Mouse (Mus musculus) liver, embryonic 18 days (tissue): Measurements from ENCODE around the gene Gm7903. TPM values are rescaled to one million over a fixed set of nuclear protein-coding genes. Genes with fewer than 3 reads are reported as not detected.

ENCODE experiments used
- polyA plus RNA-seq: library from polyadenylated mRNA; depleted of rRNA; stranded (reverse); fragments of >200 nt; gene quantifications from 2 replicates; pipeline ENCODE4 v1.2.3, GENCODE M21; 2012; rRNA removed

Gene Gm7903
- polyA plus RNA-seq: not detected in 2 replicates

DNA sequence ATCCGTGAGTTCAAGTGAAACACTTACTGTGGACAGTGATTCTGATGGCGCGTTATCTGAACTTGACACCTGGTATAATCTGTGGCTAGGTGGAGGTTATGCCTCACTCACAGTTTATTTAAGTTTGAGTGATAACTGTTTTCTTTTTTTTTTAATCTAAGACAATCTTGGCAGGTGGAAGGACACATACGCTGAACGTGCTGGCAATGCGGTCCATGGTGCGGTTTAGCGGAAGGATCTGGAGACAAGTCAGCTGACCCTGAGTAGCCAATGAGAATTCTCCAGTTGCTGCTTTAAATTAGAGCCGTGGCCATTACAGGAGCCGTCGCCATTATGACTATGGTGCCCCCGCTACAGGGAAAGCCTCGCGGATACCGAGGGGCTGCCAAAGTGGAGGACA, at the start of gene Gm7903:
Gene Gm7903 (plus strand): TSS at position 301 of the 400 bp plus-strand sequence.

Other genes starting within 250 kb of the Gm7903 start
- 0.02 TPM in 1 of 2 replicates, not detected in the other for gene Tceal6, start 223.1 kb upstream of the Gm7903 start, polyA plus RNA-seq
- not detected in 2 replicates for gene Pramel3, start 131.5 kb upstream of the Gm7903 start, polyA plus RNA-seq
- not detected in 2 replicates for gene Gm5128, start 60.6 kb upstream of the Gm7903 start, polyA plus RNA-seq
- not detected in 2 replicates for gene AV320801, start 60.8 kb downstream of the Gm7903 start, polyA plus RNA-seq
- 0.14 and 0.20 TPM in 2 replicates for gene Nxf7, start 164.9 kb downstream of the Gm7903 start, polyA plus RNA-seq
- not detected in 2 replicates for gene Prame, start 193.9 kb downstream of the Gm7903 start, polyA plus RNA-seq